Mouse (Mus musculus): Measurements from ENCODE around the gene Pgk1.

The Pgk1 gene

GRCm38 (mm10) chrX:106186713-106187649, at the start of gene Pgk1:
TSS of gene Pgk1 (plus strand) at chrX:106187100.
- WGBS, result 3% methylated on average over 37 of the region's 55 CpGs

DNA sequence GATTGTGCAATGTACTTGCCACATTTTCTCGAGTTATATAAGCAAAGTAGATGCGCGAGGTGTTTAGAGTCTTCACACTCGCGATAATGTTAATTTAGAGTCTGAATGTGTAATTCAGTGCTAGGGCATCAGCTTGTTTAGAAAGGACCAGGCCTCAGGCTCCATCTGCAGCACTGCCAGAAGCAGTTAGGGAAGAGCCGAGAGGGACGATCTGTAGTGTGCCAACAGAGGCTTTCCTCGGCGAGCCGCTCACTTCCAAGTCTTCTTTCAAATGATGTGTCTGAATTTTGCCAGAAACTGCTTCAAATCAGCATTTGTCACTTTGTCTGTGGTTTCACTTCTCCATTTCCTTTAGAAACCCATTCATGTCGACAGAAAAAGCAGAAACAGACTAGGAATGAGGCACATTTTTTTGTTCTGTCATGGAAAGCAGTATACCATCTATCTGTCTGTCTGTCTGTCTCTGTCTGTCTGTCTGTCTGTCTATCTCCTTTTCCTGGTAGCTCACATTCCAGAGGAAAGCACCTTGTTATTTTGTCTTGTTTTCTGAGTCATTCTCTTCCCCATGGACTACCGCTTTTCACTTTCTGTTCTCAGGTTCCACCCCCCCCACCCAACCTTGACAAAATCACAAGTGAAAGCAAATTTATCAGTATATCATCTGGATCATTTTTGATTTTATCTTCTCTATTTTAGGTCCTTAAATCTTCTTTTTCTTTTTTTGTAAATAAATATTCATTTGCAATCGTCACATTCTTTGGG, 47.4 kb upstream of the Pgk1 start:
- 47% methylated on average over 13 of the region's 13 CpGs for WGBS

DNA sequence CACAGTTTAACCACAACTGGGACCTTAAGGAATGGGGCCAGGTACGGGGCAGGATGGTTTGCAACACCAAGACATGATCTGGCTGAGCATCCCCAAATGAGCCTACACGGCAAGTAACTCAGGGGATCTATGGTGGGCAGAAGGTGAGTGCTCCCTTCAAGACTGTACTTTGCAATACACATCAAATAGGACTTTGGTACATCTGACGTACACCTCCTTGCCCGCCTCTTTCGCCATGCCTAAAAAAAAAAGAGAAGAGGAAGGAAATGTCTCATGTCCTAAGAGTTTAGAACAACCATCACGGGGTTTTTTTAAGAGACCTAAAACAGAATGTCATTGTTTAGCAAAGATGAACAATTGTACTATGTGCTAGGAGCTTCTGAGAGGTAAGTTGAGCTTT, 44.0 kb upstream of the Pgk1 start, which contains the start of gene Tlr13:
Tlr13 (plus strand) TSS at position 269 of the 400 bp plus-strand sequence.
- 86% methylated on average over 6 of the region's 6 CpGs for WGBS

DNA sequence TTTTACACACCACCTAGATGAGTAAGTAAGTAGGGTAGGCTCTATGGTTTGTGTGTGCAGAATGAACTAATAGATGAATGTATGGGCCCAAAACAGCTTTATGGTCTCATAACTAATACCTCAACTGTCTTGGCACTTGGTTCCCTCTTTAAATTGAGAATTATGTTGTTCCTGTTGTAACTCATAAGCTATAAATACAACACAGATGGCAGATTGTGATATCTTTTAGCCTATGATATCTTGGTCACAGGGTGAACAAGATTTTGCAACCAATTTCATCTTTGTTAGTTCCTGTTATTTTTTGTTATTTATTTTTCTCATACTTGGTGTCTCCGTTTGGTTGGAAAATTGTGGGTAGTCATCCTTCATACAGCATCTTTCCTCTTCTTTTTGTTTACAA, 38.7 kb upstream of the Pgk1 start:
- WGBS, result 92% methylated on average over 1 of the region's 1 CpGs

- WGBS, result 75% methylated on average over 3 of the region's 3 CpGs
These were observed 37.4 kb upstream of the Pgk1 start for GRCm38 (mm10) chrX:106149460-106149859.

DNA sequence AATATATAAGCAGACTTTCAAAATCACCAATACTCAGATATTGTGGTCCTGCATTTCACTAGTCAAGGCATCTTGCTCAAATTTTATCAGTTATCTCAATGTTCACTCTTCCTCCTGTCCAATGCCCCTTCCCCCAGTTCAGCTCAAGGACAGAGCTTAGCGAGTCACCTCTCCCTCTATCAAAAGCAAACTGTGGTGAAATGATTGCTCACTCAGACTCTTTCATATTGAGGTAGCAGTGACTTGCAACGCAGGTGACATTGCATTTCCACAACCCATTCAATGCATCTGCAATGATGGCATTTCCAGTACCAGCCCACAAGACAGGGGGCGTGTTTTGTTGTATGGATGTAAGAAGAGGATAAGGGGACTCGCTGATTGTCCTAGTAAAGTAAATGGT, 31.0 kb upstream of the Pgk1 start:
- WGBS, result 87% methylated on average over 4 of the region's 4 CpGs

DNA sequence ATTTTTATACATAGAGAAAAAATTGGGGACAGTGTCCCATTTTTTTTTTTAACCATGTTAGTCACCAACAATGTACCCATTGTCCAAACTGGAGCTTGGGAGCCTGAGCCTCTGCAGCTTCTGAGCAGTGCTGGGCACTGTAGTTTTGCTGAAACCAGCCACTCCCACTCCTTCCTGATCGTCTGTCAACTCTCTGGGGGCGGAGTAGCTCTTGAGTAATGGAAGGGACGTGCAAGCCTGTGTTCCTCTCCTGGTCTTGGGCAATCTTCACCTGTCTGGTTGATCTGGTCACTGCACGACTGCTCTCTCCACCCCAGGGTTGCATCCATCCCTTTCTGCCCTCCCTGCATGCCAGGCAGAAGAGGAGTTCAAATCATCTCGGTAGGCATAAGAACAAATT, 22.9 kb upstream of the Pgk1 start:
- WGBS, result 44% methylated on average over 5 of the region's 5 CpGs

- WGBS, result 83% methylated on average over 5 of the region's 5 CpGs
These were observed 22.3 kb upstream of the Pgk1 start for GRCm38 (mm10) chrX:106164555-106164954.

DNA sequence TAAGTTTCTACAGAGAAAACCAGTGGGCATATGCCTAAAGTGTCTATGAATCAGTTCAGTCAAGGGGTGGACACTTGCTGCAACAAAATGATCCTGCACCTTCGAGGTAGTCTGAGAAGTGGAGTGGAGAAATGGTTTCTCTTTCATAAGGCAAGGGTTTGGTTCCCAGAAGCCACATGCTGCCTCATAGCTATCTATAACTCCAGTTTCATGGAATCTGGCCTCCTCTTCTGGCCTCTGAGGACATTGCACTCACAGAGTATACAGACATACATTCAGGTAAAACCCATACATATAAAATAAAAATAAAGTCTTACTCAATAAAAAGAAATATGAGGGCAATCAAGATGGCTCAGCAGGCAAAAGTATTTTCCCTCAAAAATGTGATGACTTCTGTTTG, 21.8 kb upstream of the Pgk1 start:
- WGBS, result 70% methylated on average over 1 of the region's 1 CpGs

DNA sequence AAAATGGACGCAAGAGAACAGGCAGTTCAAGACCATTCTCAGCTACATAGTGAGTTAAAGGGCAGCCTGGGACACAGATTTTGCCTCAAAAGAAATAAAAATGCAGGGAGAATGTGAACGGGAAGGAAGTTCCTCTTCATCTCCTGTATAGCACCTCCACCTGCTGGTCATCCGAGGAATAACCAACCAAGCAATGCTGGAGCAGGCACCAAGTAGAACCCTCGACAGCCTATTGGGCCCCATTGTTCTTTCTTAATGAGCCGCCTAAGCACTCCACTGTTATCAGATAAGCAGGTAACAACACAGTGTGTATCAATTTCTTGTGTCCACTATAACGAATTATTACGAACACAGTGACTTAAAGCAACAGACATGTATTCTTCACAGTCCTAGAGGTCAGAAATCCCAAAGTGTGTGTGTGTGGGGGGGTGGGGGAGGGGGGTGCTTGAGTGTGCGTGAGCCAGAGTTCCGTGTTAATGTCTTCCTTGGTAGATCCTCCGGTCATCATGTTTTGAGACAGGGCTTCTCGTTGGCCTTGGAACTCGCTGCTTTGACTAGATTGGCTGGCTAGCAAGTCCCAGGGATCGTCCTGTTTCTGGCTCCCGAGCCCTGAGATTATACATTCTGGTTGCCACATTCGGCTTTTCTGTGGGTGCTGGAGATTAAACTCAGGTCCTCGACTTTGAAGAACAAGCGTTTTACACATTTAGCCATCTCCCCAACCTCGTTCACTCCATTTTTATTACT, 15.6 kb upstream of the Pgk1 start:
- WGBS, result 10% methylated on average over 18 of the region's 18 CpGs

DNA sequence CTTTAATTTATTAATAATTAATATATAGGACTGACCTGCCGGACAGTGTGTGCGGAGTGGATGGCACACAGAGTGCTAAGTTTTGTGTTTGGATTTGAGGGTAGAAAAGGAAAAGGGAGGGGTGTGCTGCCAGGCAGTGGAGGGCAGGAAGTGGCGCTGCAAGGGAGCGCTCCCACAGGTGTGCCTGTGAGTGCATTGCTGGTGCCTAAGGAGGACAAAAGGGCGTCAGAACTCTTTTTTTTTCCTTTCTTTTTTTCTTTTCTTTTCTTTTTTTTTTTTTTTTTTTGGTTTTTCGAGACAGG, 15.1 kb upstream of the Pgk1 start:
- WGBS, result 46% methylated on average over 5 of the region's 6 CpGs

GRCm38 (mm10) chrX:106176331-106176730, 10.6 kb upstream of the Pgk1 start:
- 72% methylated on average over 9 of the region's 9 CpGs for WGBS

- 41% methylated on average over 4 of the region's 4 CpGs for WGBS
These were observed 2.6 kb upstream of the Pgk1 start for GRCm38 (mm10) chrX:106184279-106184678.

GRCm38 (mm10) chrX:106185706-106186105, 1.2 kb upstream of the Pgk1 start:
- 25% methylated on average over 5 of the region's 5 CpGs for WGBS

DNA sequence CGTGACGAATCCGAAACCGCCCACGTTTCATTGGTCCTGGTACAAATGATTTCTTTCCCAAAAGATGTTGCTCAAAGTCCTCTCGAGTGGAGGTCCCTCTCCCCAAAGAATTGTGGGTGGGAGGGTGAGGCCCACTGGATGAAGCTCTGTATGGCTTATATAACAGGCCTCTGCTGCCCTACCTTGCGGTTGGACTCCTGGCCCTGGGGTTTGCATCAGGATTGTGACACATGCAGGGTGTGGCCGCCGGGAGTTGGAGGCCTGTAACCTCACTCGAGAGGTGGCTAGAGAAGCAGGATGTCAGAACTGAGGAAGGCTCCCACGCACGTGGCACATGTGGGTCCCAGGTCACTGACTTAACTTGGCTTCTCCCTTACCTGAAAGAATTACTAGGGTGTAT, 837 bp downstream of the Pgk1 start:
- 8% methylated on average over 12 of the region's 12 CpGs for WGBS

GRCm38 (mm10) chrX:106189356-106189755, 2.5 kb downstream of the Pgk1 start:
- WGBS, result 22% methylated on average over 5 of the region's 5 CpGs

GRCm38 (mm10) chrX:106190091-106190490, 3.2 kb downstream of the Pgk1 start:
- 31% methylated on average over 4 of the region's 4 CpGs for WGBS

DNA sequence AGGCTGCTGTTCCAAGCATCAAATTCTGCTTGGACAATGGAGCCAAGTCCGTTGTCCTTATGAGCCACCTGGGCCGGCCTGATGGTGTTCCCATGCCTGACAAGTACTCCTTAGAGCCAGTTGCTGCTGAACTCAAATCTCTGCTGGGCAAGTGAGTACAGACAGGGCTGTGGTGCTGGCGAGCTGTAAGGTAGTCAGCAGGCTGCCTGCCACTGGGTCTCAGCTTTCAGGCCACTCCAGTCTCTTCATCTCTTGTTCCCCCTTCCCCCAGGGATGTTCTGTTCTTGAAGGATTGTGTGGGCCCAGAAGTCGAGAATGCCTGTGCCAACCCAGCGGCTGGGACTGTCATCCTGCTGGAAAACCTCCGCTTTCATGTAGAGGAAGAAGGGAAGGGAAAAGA, 7.5 kb downstream of the Pgk1 start:
- WGBS, result 78% methylated on average over 6 of the region's 6 CpGs

DNA sequence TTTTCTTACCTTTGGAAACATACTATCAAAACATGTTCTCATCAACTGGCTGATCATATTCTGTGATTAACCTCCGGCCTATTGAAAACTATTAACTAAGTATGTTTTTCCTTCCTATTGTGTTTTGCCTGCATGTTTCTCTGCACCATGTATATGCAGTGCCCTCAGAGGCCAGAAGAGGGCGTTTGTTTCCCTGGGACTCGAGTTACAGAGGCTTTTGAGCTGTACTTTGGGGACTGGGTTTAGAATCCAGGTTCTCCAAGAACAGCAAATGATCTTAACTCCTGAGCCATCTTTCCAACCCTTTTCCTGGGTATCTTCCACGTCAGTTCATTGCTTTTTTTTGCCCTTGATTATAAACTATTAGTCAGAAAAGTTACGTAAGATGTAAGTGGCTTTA, 10.4 kb downstream of the Pgk1 start:
- WGBS, result 56% methylated on average over 5 of the region's 5 CpGs

- WGBS, result 69% methylated on average over 5 of the region's 5 CpGs
These were observed 12.0 kb downstream of the Pgk1 start for GRCm38 (mm10) chrX:106198904-106199303.

GRCm38 (mm10) chrX:106209100-106209499, 22.2 kb downstream of the Pgk1 start:
- WGBS, result 90% methylated on average over 2 of the region's 2 CpGs

Data from cerebral cortex, adult 2 months (tissue).